Mouse (Mus musculus): ENCODE results near the gene Olfml2a. TPM values are rescaled to one million over a fixed set of nuclear protein-coding genes. Genes with fewer than 3 reads are reported as not detected.

The Olfml2a gene
- polyA plus RNA-seq, 1 experiment from 2014 or later: 5.6 TPM

- Histone ChIP-seq H3K27me3 (no peaks in the 10 kb centered on the region), H3K27ac (no peak overlapping the region), H3K9me3 (no peaks in the 10 kb centered on the region), H3K4me3 (no peak overlapping the region), H3K9ac (no peak overlapping the region), H3K4me1 (peaks cover 10% of the 10 kb centered on the region; the same call in 1 of the 2 replicates), H3K36me3 (no peaks in the 10 kb centered on the region), H3K4me2 (no peak overlapping the region)
- ATAC-seq (ENCODE audit: borderline replicate concordance, extremely low read depth, low FRiP score, low TSS enrichment): no peak
- 30% methylated on average over 4 of the region's 4 CpGs for WGBS
Observed at GRCm38 (mm10) chr2:38992452-38992851, 60.7 kb downstream of the Olfml2a start.

DNA sequence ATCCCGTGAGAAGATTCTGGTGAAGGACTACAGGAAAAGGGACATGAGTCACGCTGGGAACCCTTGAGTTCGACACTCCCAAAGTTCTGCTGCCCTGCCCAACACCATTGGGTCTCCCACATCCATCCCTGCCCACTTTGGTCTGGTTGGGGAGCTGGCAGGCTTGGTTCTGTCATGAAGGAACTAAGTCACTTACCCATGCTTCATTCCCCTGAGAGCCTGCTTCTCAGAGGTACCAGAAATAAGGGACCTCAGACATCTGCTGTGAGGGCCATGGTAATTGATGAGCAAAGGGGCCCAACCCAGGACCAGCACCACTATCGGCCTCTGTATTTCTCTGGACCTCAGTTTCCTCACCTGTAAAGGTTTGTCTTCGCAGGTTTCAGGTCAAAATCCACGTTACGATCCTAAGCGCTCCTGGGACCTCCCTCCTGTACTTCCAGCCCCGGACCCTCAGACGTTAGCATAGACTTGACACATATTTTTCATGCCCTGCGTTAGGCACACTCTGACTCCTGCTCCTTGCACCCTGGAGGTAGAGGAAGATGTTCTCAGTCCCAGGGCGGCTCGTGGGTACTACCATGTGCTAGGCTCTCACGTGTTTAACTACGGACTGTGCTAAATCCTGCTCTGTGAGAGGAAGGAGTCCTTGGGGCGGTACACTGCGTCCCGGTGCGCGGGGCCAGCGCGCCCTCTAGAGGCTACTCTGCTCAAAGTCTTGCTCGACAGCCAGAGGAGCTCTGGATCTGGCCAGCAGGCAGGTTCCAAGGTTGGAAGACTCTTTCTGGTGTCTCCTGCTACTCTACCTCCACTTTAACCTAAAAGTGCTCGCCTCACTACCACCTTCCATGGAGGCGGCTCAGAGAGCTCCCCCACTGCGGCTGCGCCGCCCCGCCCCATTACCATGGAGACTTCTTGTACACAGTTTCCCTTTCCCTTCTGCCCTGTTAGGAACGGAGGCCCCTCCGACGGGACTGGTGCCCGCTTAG, 65.9 kb downstream of the Olfml2a start, which contains the start of gene Wdr38:
Gene Wdr38 (plus strand): TSS at position 91 of the 989 bp plus-strand sequence.
- H3K4me1 ChIP-seq: peaks cover 20% of the 10 kb centered on the region
- WGBS: 11% methylated on average over 33 of the region's 33 CpGs
- H3K27ac ChIP-seq: peak within 1 kb of the TSS; percentile 60
- no peaks in the 10 kb centered on the region for H3K9me3 ChIP-seq
- peak within 1 kb of the TSS; percentile 60 for H3K4me2 ChIP-seq
- H3K9ac ChIP-seq: peak within 1 kb of the TSS; percentile 46
- peak; percentile 94 for ATAC-seq (ENCODE audit: borderline replicate concordance, extremely low read depth, low FRiP score, low TSS enrichment)
- no peaks in the 10 kb centered on the region for H3K27me3 ChIP-seq
- H3K36me3 ChIP-seq: peaks cover 31% of the 10 kb centered on the region
- H3K4me3 ChIP-seq: peak within 1 kb of the TSS; percentile 48

- Histone ChIP-seq H3K27ac (no peak overlapping the region), H3K27me3 (no peaks in the 10 kb centered on the region), H3K9me3 (no peaks in the 10 kb centered on the region), H3K9ac (no peak overlapping the region), H3K4me1 (peaks cover 30% of the 10 kb centered on the region), H3K4me3 (no peak overlapping the region), H3K36me3 (peaks cover 40% of the 10 kb centered on the region), H3K4me2 (no peak overlapping the region)
- WGBS: 45% methylated on average over 4 of the region's 4 CpGs
- no peak for ATAC-seq (ENCODE audit: borderline replicate concordance, extremely low read depth, low FRiP score, low TSS enrichment)
Observed at GRCm38 (mm10) chr2:38999381-38999780, 67.6 kb downstream of the Olfml2a start.

GRCm38 (mm10) chr2:38999910-39000586, 68.3 kb downstream of the Olfml2a start:
- no peak overlapping the region for H3K9ac ChIP-seq

DNA sequence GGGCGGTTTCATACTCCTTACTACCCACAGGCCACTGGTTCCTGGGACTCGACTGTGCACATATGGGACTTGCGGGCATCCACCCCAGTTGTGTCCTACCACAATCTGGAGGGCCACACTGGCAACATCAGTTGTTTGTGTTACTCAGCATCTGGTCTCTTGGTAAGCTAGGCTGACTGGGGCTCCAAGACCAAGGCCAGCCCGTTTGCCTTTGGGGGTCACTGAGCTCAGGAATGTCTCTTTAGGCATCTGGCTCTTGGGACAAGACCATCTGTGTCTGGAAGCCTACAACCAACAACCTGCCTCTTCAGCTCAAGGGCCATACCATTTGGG, 68.8 kb downstream of the Olfml2a start:
- Histone ChIP-seq H3K4me2 (no peak overlapping the region), H3K9me3 (no peaks in the 10 kb centered on the region), H3K36me3 (peaks cover 40% of the 10 kb centered on the region), H3K9ac (no peak overlapping the region), H3K27me3 (no peaks in the 10 kb centered on the region), H3K4me3 (no peak overlapping the region), H3K27ac (no peak overlapping the region), H3K4me1 (peaks cover 30% of the 10 kb centered on the region)
- no peak for ATAC-seq (ENCODE audit: borderline replicate concordance, extremely low read depth, low FRiP score, low TSS enrichment)
- 77% methylated on average over 4 of the region's 4 CpGs for WGBS

More at GRCm38 (mm10) chr2:38999910-39000586, 68.3 kb downstream of the Olfml2a start:
- no peaks in the 10 kb centered on the region for H3K27me3 ChIP-seq
- 56% methylated on average over 8 of the region's 8 CpGs for WGBS
- no peak overlapping the region for H3K4me2 ChIP-seq
- H3K9me3 ChIP-seq: no peaks in the 10 kb centered on the region
- no peak overlapping the region for H3K4me3 ChIP-seq
- H3K36me3 ChIP-seq: peaks cover 40% of the 10 kb centered on the region
- H3K4me1 ChIP-seq: peaks cover 30% of the 10 kb centered on the region
- H3K27ac ChIP-seq: no peak overlapping the region
- ATAC-seq (ENCODE audit: borderline replicate concordance, extremely low read depth, low FRiP score, low TSS enrichment): no peak

DNA sequence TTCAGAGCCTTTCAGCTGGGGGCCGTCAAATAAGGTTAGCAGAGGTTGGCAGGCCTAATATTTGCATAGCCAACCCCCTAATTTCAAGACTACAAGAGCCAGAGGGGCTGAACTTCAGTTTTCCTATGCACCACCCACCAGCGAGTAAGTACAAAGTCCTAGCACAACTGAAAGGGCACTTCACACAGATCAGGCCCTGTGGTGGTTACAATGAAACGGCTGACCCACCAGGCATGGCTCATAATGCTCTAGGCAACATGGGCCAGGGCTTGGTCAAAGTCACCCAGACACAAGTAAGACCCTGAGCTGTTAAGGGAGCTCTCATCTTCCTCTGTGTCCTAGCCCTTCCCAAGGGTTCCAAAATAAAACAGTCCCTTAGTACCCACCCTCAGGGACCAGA, 70.1 kb downstream of the Olfml2a start:
- H3K9ac ChIP-seq: no peak overlapping the region

GRCm38 (mm10) chr2:39003106-39003505, 71.3 kb downstream of the Olfml2a start:
- H3K4me2 ChIP-seq: peak overlapping the region; percentile 64
- H3K9me3 ChIP-seq: no peaks in the 10 kb centered on the region
- peak overlapping the region; percentile 90 for H3K4me3 ChIP-seq
- H3K4me1 ChIP-seq: peaks cover 41% of the 10 kb centered on the region
- no peak for ATAC-seq (ENCODE audit: borderline replicate concordance, extremely low read depth, low FRiP score, low TSS enrichment)
- no peaks in the 10 kb centered on the region for H3K27me3 ChIP-seq
- H3K27ac ChIP-seq: no peak overlapping the region
- peak overlapping the region; percentile 86 for H3K9ac ChIP-seq
- WGBS: 43% methylated on average over 8 of the region's 8 CpGs
- H3K36me3 ChIP-seq: peaks cover 40% of the 10 kb centered on the region

More for the DNA sequence above, 70.1 kb downstream of the Olfml2a start:
- Histone ChIP-seq H3K4me1 (peaks cover 42% of the 10 kb centered on the region), H3K4me3 (no peak overlapping the region), H3K4me2 (no peak overlapping the region), H3K36me3 (peaks cover 40% of the 10 kb centered on the region), H3K9me3 (no peaks in the 10 kb centered on the region), H3K27me3 (no peaks in the 10 kb centered on the region), H3K27ac (no peak overlapping the region)
- ATAC-seq (ENCODE audit: borderline replicate concordance, extremely low read depth, low FRiP score, low TSS enrichment): no peak
- WGBS: 69% methylated on average over 3 of the region's 3 CpGs

- peaks cover 37% of the 10 kb centered on the region for H3K4me1 ChIP-seq
- H3K9me3 ChIP-seq: no peaks in the 10 kb centered on the region
- no peak for ATAC-seq (ENCODE audit: borderline replicate concordance, extremely low read depth, low FRiP score, low TSS enrichment)
- H3K4me3 ChIP-seq: peak overlapping the region; percentile 90
- no peaks in the 10 kb centered on the region for H3K27me3 ChIP-seq
- 59% methylated on average over 5 of the region's 5 CpGs for WGBS
- H3K27ac ChIP-seq: no peak overlapping the region
- H3K9ac ChIP-seq: peak overlapping the region; percentile 86
- H3K4me2 ChIP-seq: peak overlapping the region; percentile 64
- H3K36me3 ChIP-seq: peaks cover 40% of the 10 kb centered on the region
Observed at GRCm38 (mm10) chr2:39003512-39003911, 71.7 kb downstream of the Olfml2a start.

GRCm38 (mm10) chr2:39004372-39004771, 72.6 kb downstream of the Olfml2a start:
- Histone ChIP-seq H3K4me1 (peaks cover 46% of the 10 kb centered on the region), H3K27me3 (no peaks in the 10 kb centered on the region), H3K4me3 (peak overlapping the region; percentile 90), H3K9ac (peak overlapping the region; percentile 86), H3K27ac (peak overlapping the region; percentile 90; the same call in 1 of the 2 replicates), H3K9me3 (no peaks in the 10 kb centered on the region), H3K4me2 (peak overlapping the region; percentile 64), H3K36me3 (peaks cover 40% of the 10 kb centered on the region)
- WGBS: 0% methylated on average over 11 of the region's 11 CpGs
- ATAC-seq (ENCODE audit: borderline replicate concordance, extremely low read depth, low FRiP score, low TSS enrichment): no peak

DNA sequence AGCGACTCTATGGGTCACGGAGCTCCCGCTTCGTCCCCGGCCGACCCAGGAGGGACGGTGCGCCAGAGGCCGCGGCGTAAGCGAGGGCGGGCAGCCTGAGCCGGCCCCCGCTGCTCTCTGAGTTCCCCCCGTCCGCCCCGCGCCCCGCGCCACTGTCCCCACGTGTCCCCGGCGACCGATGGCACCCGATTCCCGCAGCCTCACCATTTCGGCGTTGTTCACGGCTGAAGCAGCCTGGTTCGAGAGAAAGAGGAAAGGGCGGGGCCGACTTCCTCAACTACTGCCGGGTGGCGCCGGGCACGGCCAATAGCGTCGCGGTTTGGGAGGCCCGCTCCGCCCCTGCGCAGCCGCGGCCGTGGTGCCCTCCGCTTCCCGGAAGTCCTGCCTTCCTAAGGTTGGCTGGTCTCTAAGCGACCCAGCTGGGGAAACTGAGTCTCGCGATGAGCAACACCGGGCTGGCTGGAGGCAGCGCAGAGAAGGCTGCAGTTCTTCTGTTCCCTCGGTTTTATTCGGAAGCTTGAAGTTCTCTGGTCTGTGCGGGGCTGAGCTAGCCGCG, 73.2 kb downstream of the Olfml2a start, which contains the start of gene Arpc5l:
Gene Arpc5l (plus strand): TSS at position 469 of the 556 bp plus-strand sequence.
- peak; percentile 86 for ATAC-seq (ENCODE audit: borderline replicate concordance, extremely low read depth, low FRiP score, low TSS enrichment)
- WGBS: under 1% methylated on average over 58 of the region's 58 CpGs
- peak within 1 kb of the TSS; percentile 90 for H3K27ac ChIP-seq
- H3K4me2 ChIP-seq: peak within 1 kb of the TSS; percentile 64
- H3K27me3 ChIP-seq: no peaks in the 10 kb centered on the region
- H3K4me1 ChIP-seq: peaks cover 50% of the 10 kb centered on the region
- no peaks in the 10 kb centered on the region for H3K9me3 ChIP-seq
- H3K36me3 ChIP-seq: peaks cover 36% of the 10 kb centered on the region
- H3K9ac ChIP-seq: peak within 1 kb of the TSS; percentile 86
- peak within 1 kb of the TSS; percentile 90 for H3K4me3 ChIP-seq

GRCm38 (mm10) chr2:39005574-39006079, 73.8 kb downstream of the Olfml2a start, which contains the start of gene Rpl35:
Gene Rpl35 (minus strand): TSS chr2:39005624.
- peaks cover 50% of the 10 kb centered on the region for H3K4me1 ChIP-seq
- no peak for ATAC-seq (ENCODE audit: borderline replicate concordance, extremely low read depth, low FRiP score, low TSS enrichment)
- peak within 1 kb of the TSS; percentile 90 for H3K4me3 ChIP-seq
- H3K36me3 ChIP-seq: peaks cover 30% of the 10 kb centered on the region
- peak within 1 kb of the TSS; percentile 90 for H3K27ac ChIP-seq
- 10% methylated on average over 15 of the region's 15 CpGs for whole genome bisulfite sequencing
- peak within 1 kb of the TSS; percentile 86 for H3K9ac ChIP-seq
- peak within 1 kb of the TSS; percentile 64 for H3K4me2 ChIP-seq
- no peaks in the 10 kb centered on the region for H3K27me3 ChIP-seq
- no peaks in the 10 kb centered on the region for H3K9me3 ChIP-seq

All from lung, embryonic 15.5 days (tissue).